Mouse (Mus musculus): ENCODE data around the gene Btbd8. TPM values are rescaled to one million over a fixed set of nuclear protein-coding genes. Genes with fewer than 3 reads are reported as not detected.

Gene Btbd8
- polyA plus RNA-seq, 1 experiment = 0.62 TPM

DNA sequence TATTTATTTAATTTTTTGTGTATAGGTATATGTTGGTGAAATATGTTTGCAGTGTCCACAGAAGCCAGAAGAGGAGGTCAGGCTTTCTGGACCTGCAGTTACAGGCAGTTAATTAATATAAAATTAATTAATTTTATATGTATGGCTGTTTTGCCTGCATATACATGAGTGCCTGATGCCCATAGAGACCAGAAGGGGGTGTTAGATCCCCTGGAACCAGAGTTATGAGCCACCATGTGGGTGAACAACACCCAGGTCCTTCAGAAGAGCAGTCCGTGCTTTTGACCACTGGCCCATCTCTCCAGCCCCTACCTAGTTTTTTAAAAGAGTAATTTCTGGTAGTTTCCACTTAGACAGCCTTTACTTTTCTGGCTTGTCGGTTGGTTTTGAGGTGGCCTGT lies 25.5 kb upstream of the Btbd8 start:
- H3K36me3 ChIP-seq (ENCODE audit: control insufficient read depth, insufficient read depth) = no peaks in the 10 kb centered on the region
- TF ChIP-seq E2F4 (IDR thresholded peaks at IDR 0.05; ENCODE audit: insufficient read depth) = no peak
- TF ChIP-seq POLR2AphosphoS2 (IDR thresholded peaks at IDR 0.05; ENCODE audit: insufficient read length, low read depth) = no peak
- TF ChIP-seq MAX (IDR thresholded peaks at IDR 0.05; ENCODE audit: low read depth) = no peak
- TF ChIP-seq SRF (IDR thresholded peaks at IDR 0.05; ENCODE audit: control insufficient read depth, insufficient read length, low read depth) = no peak
- TF ChIP-seq TCF3 (IDR thresholded peaks at IDR 0.05; ENCODE audit: insufficient read length, low read depth) = no peak
- no peak for TF ChIP-seq REST (IDR thresholded peaks at IDR 0.05; ENCODE audit: insufficient read depth, insufficient read length)
- TF ChIP-seq USF1 (IDR thresholded peaks at IDR 0.05; ENCODE audit: low read depth) = no peak
- TF ChIP-seq MYOG (IDR thresholded peaks at IDR 0.05; ENCODE audit: control insufficient read depth in 1 of 3, insufficient read depth in 1 of 3, insufficient read length in 2 of 3, low read depth in 2 of 3) = no peak
- H3K27me3 ChIP-seq (ENCODE audit: control insufficient read depth, insufficient read depth, insufficient read length) = no peaks in the 10 kb centered on the region
- H3ac ChIP-seq (ENCODE audit: control insufficient read depth, insufficient read length) = no peak overlapping the region
- H3K4me2 ChIP-seq (ENCODE audit: low read depth) = no peak overlapping the region
- H3K79me2 ChIP-seq (ENCODE audit: control insufficient read depth, insufficient read depth) = no peaks in the 10 kb centered on the region
- no peak overlapping the region for H3K4me3 ChIP-seq

DNA sequence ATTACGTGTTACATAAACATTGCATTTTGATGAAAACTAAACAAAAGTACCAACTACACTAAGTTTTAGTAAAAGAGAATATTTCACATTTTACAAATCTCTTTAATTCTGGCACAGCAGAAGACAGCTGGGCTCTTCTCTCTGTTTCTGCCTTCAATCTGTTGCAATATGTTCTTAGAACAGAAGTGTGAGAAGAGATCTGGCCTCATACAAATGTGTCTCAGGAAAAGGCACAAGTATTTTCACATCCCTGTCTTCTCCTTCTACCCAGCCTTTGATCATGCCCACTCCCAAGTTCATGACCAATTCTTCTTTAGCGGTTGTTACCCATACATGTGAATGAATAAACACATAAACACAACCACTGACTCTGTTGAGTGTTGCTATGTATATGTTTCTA lies 22.7 kb upstream of the Btbd8 start:
- no peaks in the 10 kb centered on the region for H3K36me3 ChIP-seq (ENCODE audit: control insufficient read depth, insufficient read depth)
- H3K4me2 ChIP-seq (ENCODE audit: low read depth) = no peak overlapping the region
- no peak for TF ChIP-seq E2F4 (IDR thresholded peaks at IDR 0.05; ENCODE audit: insufficient read depth)
- no peak for TF ChIP-seq SRF (IDR thresholded peaks at IDR 0.05; ENCODE audit: control insufficient read depth, insufficient read length, low read depth)
- no peak for TF ChIP-seq TCF12 (IDR thresholded peaks at IDR 0.05; ENCODE audit: insufficient read depth, poor library complexity, severe bottlenecking)
- TF ChIP-seq MAX (IDR thresholded peaks at IDR 0.05; ENCODE audit: low read depth) = no peak
- TF ChIP-seq REST (IDR thresholded peaks at IDR 0.05; ENCODE audit: insufficient read depth, insufficient read length) = no peak
- no peak for TF ChIP-seq POLR2A (IDR thresholded peaks at IDR 0.05; ENCODE audit: insufficient read length, low read depth)
- TF ChIP-seq USF1 (IDR thresholded peaks at IDR 0.05; ENCODE audit: low read depth) = no peak
- no peak for TF ChIP-seq TCF3 (IDR thresholded peaks at IDR 0.05; ENCODE audit: insufficient read length, low read depth)
- TF ChIP-seq MYOG (IDR thresholded peaks at IDR 0.05; ENCODE audit: control insufficient read depth in 1 of 3, insufficient read depth in 1 of 3, insufficient read length in 2 of 3, low read depth in 2 of 3) = no peak
- no peak for TF ChIP-seq POLR2AphosphoS2 (IDR thresholded peaks at IDR 0.05; ENCODE audit: insufficient read length, low read depth)
- TF ChIP-seq CEBPB (IDR thresholded peaks at IDR 0.05; ENCODE audit: insufficient read depth, poor library complexity, severe bottlenecking) = no peak
- TF ChIP-seq MYOD1 (IDR thresholded peaks at IDR 0.05; ENCODE audit: control insufficient read depth in 1 of 3, insufficient read length in 2 of 3, low read depth in 2 of 3) = no peak
- H3K79me2 ChIP-seq (ENCODE audit: control insufficient read depth, insufficient read depth) = no peaks in the 10 kb centered on the region
- H3ac ChIP-seq (ENCODE audit: control insufficient read depth, insufficient read length) = no peak overlapping the region
- no peak overlapping the region for H3K4me3 ChIP-seq
- no peaks in the 10 kb centered on the region for H3K27me3 ChIP-seq (ENCODE audit: control insufficient read depth, insufficient read depth, insufficient read length)

DNA sequence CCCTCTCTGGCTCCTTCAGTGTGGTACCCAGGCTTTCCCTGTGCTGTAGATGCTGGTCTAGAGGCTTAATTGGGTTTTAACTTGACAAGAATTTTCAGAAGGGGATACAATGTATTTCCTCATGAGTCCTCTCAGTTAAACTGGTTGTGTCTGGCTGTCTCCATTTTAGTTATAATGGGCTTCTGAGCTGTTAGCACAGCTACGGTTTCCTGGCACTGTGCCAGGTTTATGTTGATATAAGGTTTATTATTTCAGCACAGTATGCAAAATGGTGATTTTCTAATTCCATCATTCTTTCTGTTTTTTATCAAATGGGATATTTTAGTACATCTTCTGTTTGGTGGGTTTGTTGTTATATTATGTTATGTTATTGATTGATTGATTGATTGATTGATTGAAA lies 16.1 kb upstream of the Btbd8 start:
- H3K36me3 ChIP-seq (ENCODE audit: control insufficient read depth, insufficient read depth) = no peaks in the 10 kb centered on the region
- TF ChIP-seq POLR2AphosphoS2 (IDR thresholded peaks at IDR 0.05; ENCODE audit: insufficient read length, low read depth) (no peak), POLR2A (IDR thresholded peaks at IDR 0.05; ENCODE audit: insufficient read length, low read depth) (no peak), CEBPB (IDR thresholded peaks at IDR 0.05; ENCODE audit: insufficient read depth, poor library complexity, severe bottlenecking) (no peak), MYOG (IDR thresholded peaks at IDR 0.05; ENCODE audit: control insufficient read depth in 1 of 3, insufficient read depth in 1 of 3, insufficient read length in 2 of 3, low read depth in 2 of 3) (no peak), TCF3 (IDR thresholded peaks at IDR 0.05; ENCODE audit: insufficient read length, low read depth) (no peak), MYOD1 (IDR thresholded peaks at IDR 0.05; ENCODE audit: control insufficient read depth in 1 of 3, insufficient read length in 2 of 3, low read depth in 2 of 3) (no peak), SRF (IDR thresholded peaks at IDR 0.05; ENCODE audit: control insufficient read depth, insufficient read length, low read depth) (no peak), E2F4 (IDR thresholded peaks at IDR 0.05; ENCODE audit: insufficient read depth) (no peak), MAX (IDR thresholded peaks at IDR 0.05; ENCODE audit: low read depth) (no peak), TCF12 (IDR thresholded peaks at IDR 0.05; ENCODE audit: insufficient read depth, poor library complexity, severe bottlenecking) (no peak), USF1 (IDR thresholded peaks at IDR 0.05; ENCODE audit: low read depth) (no peak), REST (IDR thresholded peaks at IDR 0.05; ENCODE audit: insufficient read depth, insufficient read length) (no peak)
- no peaks in the 10 kb centered on the region for H3K79me2 ChIP-seq (ENCODE audit: control insufficient read depth, insufficient read depth)
- H3K27me3 ChIP-seq (ENCODE audit: control insufficient read depth, insufficient read depth, insufficient read length) = no peaks in the 10 kb centered on the region
- H3ac ChIP-seq (ENCODE audit: control insufficient read depth, insufficient read length) = no peak overlapping the region
- no peak overlapping the region for H3K4me3 ChIP-seq
- H3K4me2 ChIP-seq (ENCODE audit: low read depth) = no peak overlapping the region

DNA sequence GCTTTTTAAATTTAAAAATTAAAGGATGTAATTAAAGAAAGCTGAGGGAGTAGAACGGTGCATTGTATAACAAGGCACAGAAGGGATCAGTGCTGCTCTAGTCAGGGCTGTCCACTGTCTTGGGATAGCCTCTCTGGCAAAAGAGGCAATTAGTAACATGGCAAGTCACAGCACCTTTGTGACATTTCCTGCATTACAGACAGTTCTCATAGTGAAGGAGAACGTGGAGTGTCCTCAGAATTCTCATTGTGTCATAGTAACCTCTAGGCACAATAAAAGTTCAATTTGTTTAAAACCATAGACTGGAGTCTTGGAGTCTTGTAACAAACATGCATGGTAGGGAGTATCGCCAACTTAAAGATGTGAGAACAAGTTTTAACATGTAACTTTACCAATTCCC lies 6.5 kb upstream of the Btbd8 start, which contains the start of gene Lpcat2b:
Lpcat2b (plus strand) TSS at position 301 of the 400 bp plus-strand sequence.
- Histone ChIP-seq H3K4me3 (no peak within 1 kb of the TSS), H3K4me2 (ENCODE audit: low read depth) (peak within 1 kb of the TSS; percentile 35), H3K27me3 (ENCODE audit: control insufficient read depth, insufficient read depth, insufficient read length) (peaks cover 10% of the 10 kb centered on the region), H3K79me2 (ENCODE audit: control insufficient read depth, insufficient read depth) (no peaks in the 10 kb centered on the region), H3ac (ENCODE audit: control insufficient read depth, insufficient read length) (no peak within 1 kb of the TSS), H3K36me3 (ENCODE audit: control insufficient read depth, insufficient read depth) (no peaks in the 10 kb centered on the region)
- TF ChIP-seq MAX (IDR thresholded peaks at IDR 0.05; ENCODE audit: low read depth) (no peak), MYOD1 (IDR thresholded peaks at IDR 0.05; ENCODE audit: control insufficient read depth in 1 of 3, insufficient read length in 2 of 3, low read depth in 2 of 3) (no peak), E2F4 (IDR thresholded peaks at IDR 0.05; ENCODE audit: insufficient read depth) (no peak), USF1 (IDR thresholded peaks at IDR 0.05; ENCODE audit: low read depth) (no peak), SRF (IDR thresholded peaks at IDR 0.05; ENCODE audit: control insufficient read depth, insufficient read length, low read depth) (no peak), REST (IDR thresholded peaks at IDR 0.05; ENCODE audit: insufficient read depth, insufficient read length) (no peak), TCF12 (IDR thresholded peaks at IDR 0.05; ENCODE audit: insufficient read depth, poor library complexity, severe bottlenecking) (no peak), MYOG (IDR thresholded peaks at IDR 0.05; ENCODE audit: control insufficient read depth in 1 of 3, insufficient read depth in 1 of 3, insufficient read length in 2 of 3, low read depth in 2 of 3) (no peak), POLR2AphosphoS2 (IDR thresholded peaks at IDR 0.05; ENCODE audit: insufficient read length, low read depth) (no peak)

DNA sequence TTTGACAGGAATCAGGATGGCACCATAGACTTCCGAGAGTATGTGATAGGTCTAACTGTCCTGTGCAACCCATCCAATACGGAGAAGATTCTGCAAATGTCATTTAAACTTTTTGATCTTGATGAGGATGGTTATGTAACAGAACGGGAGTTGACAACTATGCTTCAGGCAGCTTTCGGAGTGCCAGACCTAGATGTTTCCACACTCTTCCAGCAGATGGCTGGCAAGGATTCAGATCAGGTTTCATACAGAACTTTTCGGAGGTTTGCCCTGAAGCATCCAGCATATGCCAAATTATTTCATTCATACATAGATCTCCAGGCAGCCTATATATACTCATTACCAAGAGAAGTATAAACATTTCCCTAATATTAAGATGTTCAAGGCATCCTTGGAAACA lies 3.8 kb upstream of the Btbd8 start:
- Histone ChIP-seq H3K4me2 (ENCODE audit: low read depth) (no peak overlapping the region), H3K36me3 (ENCODE audit: control insufficient read depth, insufficient read depth) (no peaks in the 10 kb centered on the region), H3ac (ENCODE audit: control insufficient read depth, insufficient read length) (no peak overlapping the region), H3K79me2 (ENCODE audit: control insufficient read depth, insufficient read depth) (no peaks in the 10 kb centered on the region), H3K4me3 (no peak overlapping the region), H3K27me3 (ENCODE audit: control insufficient read depth, insufficient read depth, insufficient read length) (peaks cover 10% of the 10 kb centered on the region)
- no peak for TF ChIP-seq E2F4 (IDR thresholded peaks at IDR 0.05; ENCODE audit: insufficient read depth)
- TF ChIP-seq MAX (IDR thresholded peaks at IDR 0.05; ENCODE audit: low read depth) = no peak
- no peak for TF ChIP-seq POLR2AphosphoS2 (IDR thresholded peaks at IDR 0.05; ENCODE audit: insufficient read length, low read depth)
- TF ChIP-seq REST (IDR thresholded peaks at IDR 0.05; ENCODE audit: insufficient read depth, insufficient read length) = no peak
- TF ChIP-seq USF1 (IDR thresholded peaks at IDR 0.05; ENCODE audit: low read depth) = no peak
- no peak for TF ChIP-seq MYOD1 (IDR thresholded peaks at IDR 0.05; ENCODE audit: control insufficient read depth in 1 of 3, insufficient read length in 2 of 3, low read depth in 2 of 3)
- TF ChIP-seq TCF12 (IDR thresholded peaks at IDR 0.05; ENCODE audit: insufficient read depth, poor library complexity, severe bottlenecking) = no peak
- TF ChIP-seq POLR2A (IDR thresholded peaks at IDR 0.05; ENCODE audit: insufficient read length, low read depth) = no peak
- no peak for TF ChIP-seq MYOG (IDR thresholded peaks at IDR 0.05; ENCODE audit: control insufficient read depth in 1 of 3, insufficient read depth in 1 of 3, insufficient read length in 2 of 3, low read depth in 2 of 3)
- TF ChIP-seq CEBPB (IDR thresholded peaks at IDR 0.05; ENCODE audit: insufficient read depth, poor library complexity, severe bottlenecking) = no peak
- TF ChIP-seq SRF (IDR thresholded peaks at IDR 0.05; ENCODE audit: control insufficient read depth, insufficient read length, low read depth) = no peak
- TF ChIP-seq TCF3 (IDR thresholded peaks at IDR 0.05; ENCODE audit: insufficient read length, low read depth) = no peak
